Mouse (Mus musculus): ENCODE data around the gene Gm20388.
A peak's percentile ranks its signal among the peaks of the same experiment; 100 is the strongest.

GRCm38 (mm10) chr8:121934506-121934905, 2023.9 kb downstream of the Gm20388 start:
- TF ChIP-seq CTCF (IDR thresholded peaks at IDR 0.05; ENCODE audit: borderline replicate concordance, extremely low read depth, insufficient read depth, insufficient read length) (peak; percentile 58; the same call in 1 of the 2 replicates), POLR2A (IDR thresholded peaks at IDR 0.05; ENCODE audit: borderline replicate concordance, extremely low read depth, insufficient read depth, insufficient read length, poor library complexity, severe bottlenecking) (no peak)

Data from brain, embryonic 14.5 days (tissue).